Mouse (Mus musculus) frontal cortex, postnatal 14 days (tissue): Measurements from ENCODE around the gene Gm9821.

Experiments used
- DNase-seq, 2 experiments: peaks; one replicate each; pipeline ENCODE4 v3.0.0; 2022; ENCODE audit warnings: low spot score in 2 of 2

Gene Gm9821

DNA sequence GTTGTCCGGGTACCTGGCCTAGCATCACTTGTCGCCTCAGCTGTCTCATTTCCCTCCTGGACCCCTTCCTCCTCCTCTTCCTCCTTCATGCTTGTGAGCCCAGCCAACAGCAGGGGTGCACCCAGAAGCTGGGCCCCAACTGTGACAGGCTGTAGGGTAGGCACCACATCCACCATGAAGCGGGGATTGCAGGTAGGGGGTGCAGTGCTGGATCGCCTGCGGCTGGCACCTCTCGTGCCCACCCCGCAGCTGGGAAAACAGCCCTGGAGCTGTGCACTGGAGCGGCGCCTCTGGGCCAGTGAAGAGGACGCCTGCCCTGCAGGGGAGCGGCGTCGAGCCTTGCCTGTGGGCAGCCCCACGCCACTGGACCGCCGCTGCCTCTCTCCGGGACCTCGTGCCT is at the start of gene Gm9821:
Gene Gm9821, plus strand, starts transcription at position 221 of the 400 bp plus-strand sequence.
- DNase-seq: no peak

DNA sequence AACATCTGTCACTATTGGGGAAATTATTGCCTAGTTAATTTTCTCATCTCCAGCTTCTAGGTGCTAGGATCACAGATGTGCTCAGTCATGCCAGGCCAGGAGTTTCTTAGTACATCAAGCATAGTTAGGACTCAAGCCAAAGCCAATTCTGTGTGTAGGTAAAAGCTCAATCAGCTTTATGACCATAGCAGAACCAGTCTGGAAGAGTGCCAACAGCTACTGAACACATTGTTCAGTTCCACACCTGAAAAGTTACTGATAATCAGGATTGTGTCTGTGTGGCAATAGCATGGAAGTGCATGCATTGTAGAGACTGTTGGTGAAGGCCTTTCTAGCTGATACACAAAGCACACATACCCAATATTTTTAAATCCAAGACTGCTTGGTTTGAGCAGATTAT is 47.5 kb upstream of the Gm9821 start:
- DNase-seq: no peak

DNA sequence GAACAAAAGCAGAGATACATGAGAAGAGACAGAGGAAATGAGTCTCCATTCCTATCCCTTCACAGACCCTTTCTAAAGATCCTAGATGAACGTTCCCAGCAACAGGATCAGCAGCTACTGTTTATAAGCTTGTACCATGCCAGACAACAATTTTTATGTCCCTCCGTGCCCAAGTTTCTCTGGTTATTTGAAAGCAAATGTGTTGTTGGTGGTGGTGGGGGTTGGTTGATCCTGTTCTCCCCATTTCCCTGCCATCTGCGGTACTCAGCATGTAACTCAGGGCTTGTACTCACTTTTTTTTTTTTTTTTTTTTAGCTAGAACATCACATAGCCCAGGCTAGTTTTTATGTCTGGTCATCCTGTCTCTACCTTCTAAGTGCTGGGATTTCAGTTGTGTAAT is 46.4 kb upstream of the Gm9821 start:
- no peak for DNase-seq

DNA sequence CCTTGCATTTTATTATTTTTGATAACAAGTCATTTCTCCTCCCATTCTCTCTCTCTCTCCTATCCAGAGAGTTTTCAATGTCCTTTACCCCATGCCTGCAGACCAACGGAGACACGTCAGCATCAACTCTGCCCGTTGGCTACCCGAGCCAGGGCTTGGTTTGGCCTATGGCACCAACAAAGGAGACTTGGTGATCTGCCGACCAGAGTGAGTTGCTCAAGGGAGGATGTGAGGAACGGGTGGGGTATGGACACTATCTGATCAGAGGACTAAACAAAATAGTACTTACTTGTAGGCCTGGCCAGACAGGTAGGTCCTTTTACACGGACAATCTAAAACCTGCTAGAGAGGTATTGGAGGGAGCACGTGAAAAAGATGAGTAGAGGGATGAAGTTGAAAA is 45.1 kb upstream of the Gm9821 start:
- DNase-seq: no peak

DNA sequence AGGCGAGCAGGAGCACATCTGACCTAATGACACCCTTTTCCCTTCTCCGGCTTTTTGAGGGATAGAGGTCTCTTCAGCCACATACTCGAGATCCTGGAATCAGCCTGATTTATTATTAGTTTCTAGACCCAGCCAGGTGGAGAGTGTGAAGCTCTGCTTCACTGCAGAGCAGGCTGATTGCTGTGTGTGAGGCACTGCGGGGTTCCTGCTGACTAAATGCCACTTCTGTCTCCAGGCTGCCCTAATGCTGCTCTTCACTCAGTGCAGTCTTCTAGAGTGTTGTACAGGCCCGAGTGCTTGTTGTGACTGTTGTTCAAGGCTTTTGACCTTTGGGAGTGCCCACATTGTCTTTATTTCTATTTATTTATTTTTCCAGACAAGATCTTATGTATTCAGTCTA is 43.2 kb upstream of the Gm9821 start:
- DNase-seq: no peak

DNA sequence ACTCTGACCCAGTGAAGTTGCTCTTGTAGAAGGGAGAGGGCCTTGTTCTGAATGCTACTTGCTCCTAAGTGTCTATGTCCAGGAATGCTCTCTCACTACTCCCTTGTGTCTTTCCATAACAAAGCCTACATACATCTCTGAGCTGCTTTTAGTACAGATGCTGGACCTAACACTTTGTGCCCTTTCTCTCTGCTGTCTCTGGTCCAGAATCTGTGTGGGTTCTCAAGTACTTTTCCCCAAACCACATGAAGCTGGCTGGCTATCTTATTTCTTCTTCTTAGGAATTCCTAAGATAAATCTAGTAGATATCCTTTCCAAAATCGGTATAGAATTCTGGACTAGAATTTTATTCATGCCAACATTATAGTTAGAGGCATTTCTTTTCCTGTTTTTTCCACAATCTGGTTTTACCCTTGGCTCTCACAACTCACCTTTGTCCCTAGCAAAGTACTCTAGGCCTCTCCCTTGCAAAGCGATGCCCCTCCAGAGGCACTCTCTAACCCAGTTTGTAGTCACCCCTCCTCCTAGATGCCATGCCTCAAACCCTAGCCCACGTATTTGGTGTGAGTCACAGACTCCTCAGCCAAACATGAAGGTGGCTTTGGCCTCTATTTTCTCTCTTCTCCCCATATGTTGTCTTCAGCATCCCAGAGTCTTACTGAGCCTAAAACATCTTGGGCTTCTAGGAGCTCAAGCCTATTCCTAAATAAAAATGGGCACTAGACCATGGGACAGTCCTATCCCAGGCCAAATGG is 42.2 kb upstream of the Gm9821 start:
- no peak for DNase-seq

DNA sequence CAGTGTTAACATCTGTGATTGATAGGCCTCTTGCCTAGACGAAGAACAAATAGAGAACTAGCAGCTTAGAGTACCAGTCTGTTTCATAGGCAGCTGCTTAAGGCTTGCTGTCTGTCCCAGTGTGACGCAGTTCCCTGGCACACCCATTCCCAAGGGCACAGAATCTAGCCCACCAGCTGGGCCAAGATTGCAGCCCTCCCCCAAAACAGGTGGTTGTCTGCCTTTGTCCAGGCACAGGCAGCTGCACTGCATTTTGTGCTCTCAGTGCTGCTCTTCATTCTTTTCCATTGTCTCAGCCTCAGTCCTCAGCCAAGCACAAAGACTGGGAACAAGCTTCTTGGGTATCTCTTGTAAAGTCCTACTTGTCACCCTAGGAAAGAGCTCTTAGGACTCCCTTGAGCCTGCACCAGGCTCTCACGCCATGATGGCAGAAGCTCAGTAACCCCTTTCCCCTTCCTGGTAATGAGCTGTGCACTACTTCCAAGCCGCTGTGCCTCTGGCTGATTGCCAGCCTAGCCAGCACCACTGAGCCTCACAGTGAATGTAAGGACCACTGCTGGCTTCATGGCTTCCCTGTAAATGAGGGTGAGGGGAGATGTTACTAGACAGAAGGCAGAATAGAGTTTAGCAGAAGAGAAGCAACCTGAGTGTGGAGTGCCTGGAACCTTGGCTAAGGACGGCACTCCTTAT is 40.7 kb upstream of the Gm9821 start:
- peak; percentile 24 to 27 for DNase-seq

DNA sequence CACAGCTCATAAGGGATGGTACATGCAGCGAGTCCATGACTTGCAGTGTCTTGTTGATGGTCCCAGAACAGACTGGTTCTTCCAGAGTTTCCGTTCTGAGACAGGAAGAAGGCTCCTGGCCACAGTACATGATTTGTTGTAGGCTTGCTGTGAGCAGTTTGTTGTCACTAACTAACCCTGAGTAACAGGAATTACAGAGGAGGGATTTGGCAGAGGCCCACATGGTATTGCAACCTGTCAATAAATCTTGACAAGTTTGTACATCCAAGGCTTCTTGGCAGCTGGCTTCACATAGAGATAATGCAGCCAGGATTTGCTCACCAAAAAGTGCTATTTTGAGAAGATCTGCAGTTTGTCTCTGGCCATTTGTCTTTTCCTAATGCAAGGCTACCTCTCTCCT is 39.4 kb upstream of the Gm9821 start:
- DNase-seq: no peak

DNA sequence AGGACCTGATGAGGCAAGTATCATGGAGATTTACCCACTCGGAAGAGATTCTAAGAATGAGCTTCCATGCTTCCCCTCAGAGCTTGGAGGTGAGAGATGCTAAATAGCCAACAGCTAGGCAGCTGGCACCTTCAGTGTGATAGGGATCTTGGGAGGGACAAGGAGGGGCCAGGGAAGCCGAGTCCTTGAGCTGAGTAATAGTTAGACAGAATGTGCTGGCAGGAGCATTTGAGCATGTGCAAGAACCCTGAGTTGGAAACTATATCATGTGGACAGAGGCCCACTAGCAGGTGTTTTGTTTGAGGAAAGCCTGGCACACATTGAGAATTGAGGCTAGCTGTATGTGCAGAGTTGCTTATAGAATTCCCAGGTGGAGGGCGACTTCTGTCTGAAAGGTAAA is 32.9 kb upstream of the Gm9821 start:
- no peak for DNase-seq

DNA sequence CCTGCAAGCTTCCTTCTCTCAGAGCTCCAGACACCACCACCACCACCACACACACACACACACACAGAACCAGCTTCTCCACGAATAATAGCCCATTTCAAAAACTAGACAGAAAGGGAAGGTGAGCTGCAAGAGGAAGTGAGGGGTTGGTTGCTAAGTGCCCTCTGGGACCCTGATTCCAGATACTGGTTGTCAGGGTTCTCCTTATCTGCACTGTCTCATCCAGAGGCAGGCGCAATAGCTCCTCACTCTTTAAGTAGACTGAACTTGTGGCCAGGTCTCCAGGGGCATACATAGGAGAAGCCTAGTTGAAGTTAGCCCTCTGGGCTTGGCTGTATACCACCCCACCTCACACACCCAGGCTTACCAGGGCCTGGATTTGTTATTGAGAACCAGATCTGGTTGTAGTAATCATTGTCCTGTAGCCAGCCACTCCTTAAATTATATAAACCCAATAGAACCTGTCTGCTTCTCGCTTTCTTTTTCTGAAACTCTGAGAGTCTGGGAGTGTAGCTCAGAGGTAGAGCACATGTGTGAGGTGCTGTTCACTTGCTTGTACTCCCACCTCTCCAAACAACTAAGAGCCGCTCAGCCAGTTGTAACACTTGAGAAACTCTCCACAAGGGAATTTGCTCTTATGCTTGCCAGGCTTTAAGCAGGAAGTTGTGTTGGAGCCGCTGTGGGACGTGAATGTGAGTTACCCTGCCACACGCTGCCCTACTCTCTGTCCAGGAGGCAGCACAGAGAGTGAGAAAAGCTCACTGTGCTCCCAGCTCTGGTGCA is 32.0 kb upstream of the Gm9821 start:
- DNase-seq: no peak

DNA sequence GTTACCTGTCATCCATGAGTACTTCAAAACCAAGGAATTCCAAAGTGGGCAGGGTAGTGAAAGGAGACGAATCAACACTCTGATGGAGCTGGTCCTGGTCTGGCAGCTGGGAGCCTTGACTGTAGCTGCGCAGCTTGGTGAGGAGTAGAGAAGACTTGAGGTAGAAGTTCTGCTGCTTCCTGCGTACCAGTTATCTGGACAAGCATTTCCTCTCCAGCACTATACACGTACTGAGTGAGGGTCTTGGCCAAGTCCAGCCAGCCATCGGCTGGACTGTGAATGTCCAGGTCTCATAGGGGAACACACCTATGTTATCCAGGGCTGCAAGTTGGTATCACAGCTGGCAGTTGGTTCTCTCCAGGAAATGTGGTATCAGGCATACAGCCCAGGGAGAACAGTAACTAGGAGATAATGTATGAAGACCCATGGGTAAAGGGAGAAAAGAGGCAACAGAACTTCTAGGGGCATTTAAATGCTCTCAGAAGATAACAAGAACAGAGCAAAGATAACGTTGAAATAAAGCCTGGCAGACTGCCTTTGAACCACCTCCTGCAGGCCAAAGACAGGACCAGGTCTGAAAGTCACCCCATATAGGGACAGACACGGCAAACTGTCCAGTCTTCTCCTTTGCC is 29.0 kb upstream of the Gm9821 start:
- DNase-seq: no peak

DNA sequence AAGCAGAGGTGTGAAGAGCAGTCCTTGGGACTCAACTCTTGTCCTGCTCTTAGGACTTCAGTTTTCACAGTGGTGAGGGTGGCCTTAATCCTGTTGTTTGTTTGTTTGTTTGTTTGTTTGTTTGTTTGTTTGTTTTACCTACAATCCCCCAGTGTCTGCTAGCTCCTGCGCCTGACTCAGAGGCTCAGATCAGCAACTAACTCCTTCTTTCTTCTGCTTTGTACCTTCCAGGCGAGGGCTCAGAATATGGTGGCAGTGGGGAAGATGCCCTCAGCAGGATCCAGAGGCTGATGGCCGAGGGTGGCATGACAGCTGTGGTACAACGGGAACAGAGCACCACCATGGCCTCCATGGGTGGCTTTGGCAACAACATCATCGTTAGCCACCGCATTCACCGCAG is 28.4 kb upstream of the Gm9821 start:
- no peak for DNase-seq

DNA sequence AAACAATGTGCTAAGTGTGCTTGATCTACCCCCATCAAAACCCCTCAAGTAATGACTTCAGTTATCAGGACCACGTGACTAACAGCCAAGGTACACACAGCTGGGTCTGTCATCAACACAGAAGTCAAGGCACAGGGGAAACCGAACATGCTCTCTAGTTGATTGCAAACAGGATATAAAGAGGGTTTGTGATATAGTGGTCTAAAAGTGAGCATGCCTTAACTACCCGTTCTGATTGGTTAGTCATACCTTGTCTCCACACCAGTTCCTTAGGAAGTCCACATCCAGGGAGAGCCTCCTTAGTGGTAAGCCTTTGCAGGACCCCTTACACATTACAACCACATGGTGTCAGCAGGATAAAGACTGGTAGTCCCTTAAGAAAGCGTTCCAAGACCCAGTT is 25.4 kb upstream of the Gm9821 start:
- no peak for DNase-seq

DNA sequence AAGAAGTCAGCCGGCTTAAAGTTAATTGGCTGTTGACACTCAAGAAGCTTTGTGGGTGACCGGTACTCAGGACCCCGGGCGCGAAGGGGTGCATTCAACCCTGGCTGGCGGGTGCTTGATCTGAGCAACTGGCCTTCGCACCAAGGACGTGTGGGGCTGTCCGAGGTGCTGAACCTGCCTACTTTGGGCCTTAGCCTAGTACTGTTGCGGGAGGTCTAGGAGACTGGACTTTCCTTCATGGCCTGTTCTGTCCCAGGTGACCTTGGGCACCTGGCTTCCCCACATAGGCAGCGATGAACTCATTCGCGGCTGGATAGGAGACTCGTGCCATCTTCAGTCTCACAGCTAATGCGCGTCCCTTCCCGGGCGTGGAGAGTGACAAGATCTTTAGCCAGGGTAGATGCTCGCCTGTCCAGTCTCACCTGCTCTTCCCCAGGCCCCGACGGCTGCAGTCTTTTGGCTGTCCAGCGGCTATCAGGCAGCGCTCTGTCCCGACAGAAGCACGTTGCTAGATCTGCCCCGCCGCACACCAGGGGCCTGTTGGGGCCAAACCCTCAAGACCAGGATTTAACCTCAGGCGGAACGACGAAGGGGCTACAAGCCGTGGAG is 24.2 kb upstream of the Gm9821 start:
- no peak for DNase-seq

DNA sequence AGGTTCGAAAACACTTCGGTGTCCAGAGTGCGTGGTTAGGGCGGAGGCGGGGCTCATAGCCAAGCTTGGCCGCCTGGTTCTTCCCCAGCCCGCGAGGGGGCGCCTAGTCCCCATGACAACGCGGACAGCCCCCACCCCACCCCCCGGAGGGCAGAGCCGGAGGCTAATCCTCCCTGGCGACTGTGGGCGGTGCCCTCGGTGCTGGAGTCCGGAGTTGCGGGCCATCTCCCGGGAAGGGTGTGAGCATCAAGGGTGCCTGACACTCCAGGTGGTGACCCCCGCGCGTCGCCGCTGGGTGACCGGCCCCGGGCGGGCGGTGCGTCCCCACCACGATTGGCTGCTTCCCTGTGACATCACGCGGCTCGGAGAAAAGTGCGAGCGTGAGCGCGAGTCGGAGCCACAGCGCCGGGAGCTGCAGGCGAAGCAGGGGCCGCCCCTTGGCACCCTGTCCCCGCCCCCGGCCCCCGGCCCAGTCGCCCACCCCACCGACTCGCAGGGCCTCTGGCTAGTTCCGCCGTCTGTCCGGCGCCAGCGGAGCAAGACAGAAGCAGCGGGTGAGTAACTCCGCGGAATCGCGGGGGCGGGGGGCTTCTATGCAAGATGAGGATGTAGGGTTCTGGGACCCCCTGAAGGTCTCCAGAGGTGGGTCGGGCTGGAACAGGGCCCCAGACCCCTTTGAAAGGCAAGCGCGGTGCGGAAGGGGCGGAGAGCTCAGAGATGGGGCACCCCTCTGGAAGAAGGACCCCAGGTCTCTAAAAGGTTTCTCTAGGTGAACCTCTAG is 23.5 kb upstream of the Gm9821 start:
- DNase-seq: peak; percentile 74 to 80

DNA sequence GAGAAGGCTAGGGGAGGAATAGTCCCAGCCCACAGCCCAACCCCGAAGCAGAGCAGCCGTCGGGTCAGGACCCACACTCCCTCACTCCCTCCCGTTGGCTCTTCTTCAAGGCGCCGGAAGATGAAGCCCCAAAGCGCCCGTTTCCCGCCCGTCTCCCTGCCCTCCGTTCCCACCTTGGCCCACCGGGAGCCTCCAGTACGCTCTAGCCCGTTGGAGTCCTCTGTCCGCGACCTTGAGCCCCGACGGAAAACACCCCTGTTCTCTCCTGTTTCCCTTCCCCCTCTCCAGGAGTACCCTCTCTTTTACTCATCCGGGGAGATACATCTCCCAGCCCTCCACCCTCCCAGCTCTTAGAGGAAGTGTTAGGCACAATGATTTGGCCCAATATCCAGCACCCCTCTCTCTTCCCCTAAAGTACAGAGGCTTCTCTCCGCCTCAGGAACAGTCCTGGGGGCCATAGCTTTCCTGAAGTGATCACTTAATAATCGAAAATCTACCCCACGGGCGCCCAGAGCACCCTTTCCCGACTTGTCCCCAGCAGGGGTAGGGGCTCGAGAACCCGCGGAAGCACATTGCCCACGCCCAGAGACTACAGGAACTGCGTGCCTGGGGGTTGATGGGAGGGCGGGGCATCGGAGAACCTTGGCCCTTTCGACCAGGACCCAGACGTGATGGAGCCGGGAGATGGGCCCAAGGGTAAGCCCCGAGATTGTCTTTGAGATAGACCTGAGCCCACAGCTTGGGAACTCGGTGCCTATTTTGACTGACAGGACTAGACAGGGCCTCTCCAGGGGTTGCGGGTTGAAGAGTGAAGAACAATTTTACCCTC is 22.7 kb upstream of the Gm9821 start:
- DNase-seq: no peak

DNA sequence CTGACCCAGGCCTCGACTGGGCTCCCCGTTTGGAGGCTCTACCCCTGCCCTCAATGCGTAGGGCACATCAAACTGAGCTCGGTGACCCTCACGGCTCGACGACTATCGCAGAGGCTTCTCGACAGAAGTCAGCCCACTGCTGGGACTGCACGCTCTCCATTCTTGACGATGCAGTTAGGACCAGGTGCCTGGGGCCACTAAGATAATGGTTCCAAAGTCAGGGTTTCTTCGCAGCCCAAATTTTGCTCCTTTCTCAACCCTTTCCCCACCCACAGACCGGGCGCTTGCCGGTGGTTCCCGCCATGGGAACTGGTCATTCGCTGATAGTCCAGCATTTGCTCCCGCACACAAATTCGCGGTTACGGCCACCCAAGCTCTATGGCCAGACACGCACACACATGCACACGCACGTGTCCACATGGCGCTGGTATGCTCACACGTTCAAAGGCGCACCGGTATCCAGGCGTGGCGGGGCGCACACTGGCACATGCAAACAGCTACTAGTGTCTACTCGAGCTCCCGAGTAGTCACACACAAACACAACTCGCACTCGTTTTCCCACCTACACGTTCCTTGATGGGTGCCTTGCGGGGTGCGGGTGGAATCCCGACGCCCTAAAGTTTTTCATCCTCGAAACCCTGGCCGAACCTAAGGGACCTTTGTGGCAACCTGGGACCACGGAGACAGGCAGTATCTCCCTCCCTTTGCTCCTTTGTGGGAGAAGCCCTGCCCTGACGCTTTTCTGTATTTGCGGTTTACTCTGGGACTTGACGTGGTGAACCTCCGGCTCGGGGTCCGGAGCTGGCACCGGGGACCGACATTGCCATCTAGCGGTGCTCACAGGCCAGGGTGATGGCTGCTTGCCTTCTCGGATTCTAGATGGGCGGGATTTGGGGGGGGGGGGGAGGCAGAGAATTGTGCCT is 21.8 kb upstream of the Gm9821 start:
- peak in 1 of 2 experiments; percentile 72 for DNase-seq

DNA sequence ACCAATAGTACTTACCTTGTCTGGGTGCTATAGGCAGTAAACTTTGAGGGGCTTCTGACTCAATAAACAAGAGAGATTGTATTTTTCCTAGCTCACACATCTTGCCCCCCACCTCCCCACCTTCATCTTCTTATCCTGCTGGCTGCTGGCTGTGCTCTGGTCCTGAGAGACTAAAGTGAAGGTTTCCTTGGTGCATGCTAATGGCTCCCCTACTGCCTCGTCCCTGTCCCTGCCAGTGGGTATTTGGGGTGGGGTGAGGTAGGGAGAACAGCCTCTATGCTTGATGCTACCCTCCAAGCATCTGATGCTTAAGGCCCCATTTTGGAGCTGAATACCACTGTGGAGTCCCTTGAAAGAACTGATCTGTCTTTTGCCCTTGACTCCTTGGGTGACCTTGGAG is 20.8 kb upstream of the Gm9821 start:
- no peak for DNase-seq

DNA sequence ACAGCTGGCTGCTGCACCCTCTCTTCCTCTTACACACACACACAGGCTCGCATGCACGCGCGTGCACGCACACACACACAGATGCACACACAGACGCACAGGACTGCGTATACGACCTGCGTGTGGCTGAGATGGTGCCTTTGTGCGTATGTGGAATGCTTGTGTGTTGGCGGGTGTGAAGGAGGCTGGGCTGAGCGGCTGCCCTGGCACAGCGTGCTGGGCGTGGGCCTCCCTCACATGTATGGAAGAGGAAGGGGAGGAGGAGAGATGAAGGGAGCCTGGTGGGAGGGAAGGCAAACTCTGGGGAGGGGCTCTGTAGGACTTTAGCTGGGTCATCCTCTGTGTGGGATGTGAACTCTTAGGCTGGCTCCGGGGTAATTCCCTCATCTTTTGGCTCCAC is 20.1 kb upstream of the Gm9821 start:
- DNase-seq: no peak
